Mouse (Mus musculus): ENCODE measurements around the gene Gabrd.

GRCm38 (mm10) chr4:155354546-155354945 is 43.4 kb downstream of the Gabrd start:
- TF ChIP-seq POLR2A (IDR thresholded peaks at IDR 0.05; ENCODE audit: borderline replicate concordance, low read depth, low read length) = no peak
- no peak for TF ChIP-seq CTCF (IDR thresholded peaks at IDR 0.05; ENCODE audit: low read depth, low read length)

All from bone marrow macrophage, adult 2 months (primary cell).